Mouse (Mus musculus) lung, adult 2 months (tissue): Measurements from ENCODE around the gene Enpp6. TPM values are rescaled to one million over a fixed set of nuclear protein-coding genes. Genes with fewer than 3 reads are reported as not detected.

ENCODE experiments used
- DNase-seq: peaks from one replicate; pipeline ENCODE4 v3.0.0; 2022
- H3K4me1 ChIP-seq: fragments of 200-500 bp; 2 replicates; pipeline ENCODE4 v1.6.1; 2011; ENCODE audit warnings: low read length; ENCODE audit not compliant: control insufficient read depth, insufficient read depth
- H3K4me3 ChIP-seq: fragments of 200-500 bp; replicated peaks from 2 replicates; pipeline ENCODE3; 2011; ENCODE audit warnings: low read depth, mild to moderate bottlenecking, control low read depth, low read length; ENCODE audit errors: extremely low read depth
- CTCF ChIP-seq: fragments of 200-500 bp; IDR thresholded peaks from 2 replicates; pipeline ENCODE4 v1.5.1; 2011; ENCODE audit warnings: mild to moderate bottlenecking, low read length, control low read depth; ENCODE audit not compliant: insufficient read depth
- POLR2A ChIP-seq: fragments of 200-500 bp; IDR thresholded peaks from 2 replicates; pipeline ENCODE4 v1.6.1; 2011; ENCODE audit warnings: low read depth, mild to moderate bottlenecking, control low read depth, low read length, borderline replicate concordance; ENCODE audit errors: extremely low read depth
- WGBS: fragments of 180-500 bp; shearing (Covaris S2); methylation state at CpG from one replicate; pipeline ENCODE4 v1.1.7; 2018; 5-methylcytosine and 5-hydroxymethylcytosine counted together
- polyA plus RNA-seq: library from polyadenylated mRNA; depleted of rRNA; stranded (reverse); fragments of >200 nt; gene quantifications from 2 replicates; pipeline ENCODE4 v1.2.3, GENCODE M21; 2012; rRNA removed

Gene Enpp6
- polyA plus RNA-seq, 1 experiment, result 10.4 TPM

DNA sequence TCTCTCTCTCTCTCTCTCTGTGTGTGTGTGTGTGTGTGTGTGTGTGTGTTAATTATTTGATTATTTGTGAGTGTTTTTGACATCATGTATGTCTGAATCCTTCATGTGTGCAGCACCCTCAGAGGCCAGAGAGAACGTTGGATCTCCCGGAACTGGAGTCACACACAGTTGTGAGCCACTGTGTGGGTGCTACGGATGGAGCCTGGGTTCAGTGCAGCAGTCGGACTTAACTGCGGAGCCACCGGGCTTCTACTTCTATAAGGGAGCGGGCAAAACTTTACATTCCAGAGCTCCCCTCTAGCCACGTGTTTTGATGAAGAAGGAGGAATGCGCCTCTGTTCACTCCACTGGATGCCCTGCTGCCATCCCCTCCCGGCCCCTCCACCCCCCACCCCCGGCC lies 148.0 kb downstream of the Enpp6 start:
- TF ChIP-seq CTCF (no peak), POLR2A (no peak)
- no peak for DNase-seq
- peaks cover 3% of the 10 kb centered on the region; the same call in 1 of the 2 replicates for H3K4me1 ChIP-seq
- WGBS, result 56% methylated on average over 11 of the region's 11 CpGs
- H3K4me3 ChIP-seq, result no peak overlapping the region

DNA sequence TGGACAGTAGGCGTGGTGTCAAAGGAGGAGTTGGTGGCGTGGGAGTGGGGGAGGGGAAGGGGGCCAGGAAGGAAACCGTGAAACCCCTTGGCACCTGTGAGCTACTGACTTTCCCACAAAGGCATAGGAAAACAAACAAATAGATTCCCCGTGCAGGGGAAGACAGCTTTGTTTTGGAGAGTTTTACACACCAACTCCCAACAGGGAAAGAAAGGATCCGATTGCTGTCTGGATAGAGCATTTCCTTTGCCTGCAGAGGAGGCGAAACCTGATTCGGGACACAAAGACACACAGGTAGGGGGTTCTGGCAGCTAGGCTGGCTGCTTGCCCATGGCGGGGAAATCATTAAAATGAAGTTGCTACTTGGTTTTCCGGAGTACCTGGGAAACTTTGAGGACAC lies 148.9 kb downstream of the Enpp6 start:
- 7% methylated on average over 9 of the region's 9 CpGs for WGBS

DNA sequence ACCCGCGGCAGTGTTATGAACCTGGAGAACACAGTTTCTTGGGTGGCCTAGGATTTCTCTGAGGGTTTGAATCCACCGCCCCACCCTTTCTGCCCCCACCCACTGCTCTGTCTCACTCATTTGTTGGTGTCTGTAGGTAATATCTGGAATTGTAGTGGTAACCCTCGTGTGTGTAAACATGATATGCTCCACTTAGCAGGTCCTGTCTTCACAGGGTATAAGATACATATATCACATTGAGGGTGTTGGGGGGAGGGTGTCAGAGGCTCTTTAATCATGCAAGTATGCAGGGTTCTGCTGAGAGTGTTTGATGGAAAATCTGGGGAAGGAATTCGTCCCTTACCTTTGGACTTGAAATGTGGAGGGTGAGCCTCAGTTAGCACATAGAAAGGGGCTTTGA lies 149.4 kb downstream of the Enpp6 start:
- no peak overlapping the region for H3K4me3 ChIP-seq
- H3K4me1 ChIP-seq, result peaks cover 3% of the 10 kb centered on the region; the same call in 1 of the 2 replicates
- no peak for DNase-seq
- TF ChIP-seq POLR2A (no peak), CTCF (no peak)
- WGBS, result 38% methylated on average over 5 of the region's 5 CpGs

More for the DNA sequence above, 148.9 kb downstream of the Enpp6 start:
- TF ChIP-seq CTCF (no peak), POLR2A (no peak)
- Histone ChIP-seq H3K4me3 (no peak overlapping the region), H3K4me1 (peaks cover 3% of the 10 kb centered on the region; the same call in 1 of the 2 replicates)
- DNase-seq, result peak; percentile 14

DNA sequence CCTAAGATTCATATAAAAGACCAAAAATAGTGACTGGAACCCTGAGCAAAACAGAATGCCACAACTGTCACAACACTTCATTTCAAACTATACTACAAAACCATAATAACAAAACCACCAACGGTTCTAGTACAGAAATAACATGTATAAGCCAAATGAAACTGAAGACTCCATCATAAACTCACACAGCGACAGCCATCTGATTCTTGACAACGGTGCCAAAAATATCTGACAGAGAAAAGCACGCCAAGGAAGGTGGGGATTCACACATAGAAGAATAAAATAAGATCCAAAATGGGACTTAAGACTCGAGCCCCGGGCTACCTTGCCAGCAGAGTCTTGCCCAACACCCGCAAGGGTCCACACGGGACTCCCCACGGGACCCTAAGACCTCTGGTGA lies 158.6 kb downstream of the Enpp6 start:
- Histone ChIP-seq H3K4me3 (no peak overlapping the region), H3K4me1 (no peaks in the 10 kb centered on the region)
- no peak for DNase-seq
- WGBS, result 93% methylated on average over 9 of the region's 9 CpGs
- TF ChIP-seq CTCF (no peak), POLR2A (no peak)

Other genes with a start within 250 kb of the Enpp6 start
- 20.5 and 24.6 TPM in 2 replicates for gene Irf2, start 247.2 kb upstream of the Enpp6 start, polyA plus RNA-seq